Comparison of ENCODE assay signal across 8 mouse cellular contexts in genomic region chr11:77762783-77763672, GRCm38 (mm10). TPM values are rescaled to one million over a fixed set of nuclear protein-coding genes. Genes with fewer than 3 reads are reported as not detected.
DNase-seq lines count a peak whose midpoint lies in the region; ATAC-seq lines count a peak whose summit lies in the region.

Myo18a (plus strand) TSS chr11:77763246.

- no peaks in the 10 kb centered on the region for H3K9me3 ChIP-seq in embryonic facial prominence, embryonic 12.5 days
- no peaks in the 10 kb centered on the region for H3K9me3 ChIP-seq in limb, embryonic 11.5 days (ENCODE audit: control insufficient read depth, low read length)
- H3K9me3 ChIP-seq in midbrain, embryonic 12.5 days, result no peaks in the 10 kb centered on the region

- H3K27ac ChIP-seq in embryonic facial prominence, embryonic 12.5 days, result peak within 1 kb of the TSS; percentile 87
- 0 out of 2 replicates have a peak within 1 kb of the TSS, but pooled peaks have one; percentile 1 for H3K27ac ChIP-seq in limb, embryonic 11.5 days (replicated peaks; ENCODE audit: low read depth, low read length)
- peak within 1 kb of the TSS; percentile 97 for H3K27ac ChIP-seq in midbrain, embryonic 12.5 days (replicated peaks)

- peak within 1 kb of the TSS; percentile 93 for H3K4me3 ChIP-seq in embryonic facial prominence, embryonic 12.5 days
- peak within 1 kb of the TSS; percentile 92 for H3K4me3 ChIP-seq in limb, embryonic 11.5 days (ENCODE audit: low read depth, low read length)
- peak within 1 kb of the TSS; percentile 94 for H3K4me3 ChIP-seq in midbrain, embryonic 12.5 days

- no peaks in the 10 kb centered on the region for H3K36me3 ChIP-seq in embryonic facial prominence, embryonic 12.5 days
- H3K36me3 ChIP-seq in limb, embryonic 11.5 days (ENCODE audit: control insufficient read depth, insufficient read depth, low read length), result no peaks in the 10 kb centered on the region
- H3K36me3 ChIP-seq in midbrain, embryonic 12.5 days, result no peaks in the 10 kb centered on the region

- H3K4me2 ChIP-seq in embryonic facial prominence, embryonic 12.5 days (replicated peaks), result peak within 1 kb of the TSS; percentile 94
- H3K4me2 ChIP-seq in limb, embryonic 11.5 days (ENCODE audit: low read depth, severe bottlenecking), result peak within 1 kb of the TSS; percentile 75
- H3K4me2 ChIP-seq in midbrain, embryonic 12.5 days (replicated peaks), result peak within 1 kb of the TSS; percentile 96

- WGBS in embryonic facial prominence, embryonic 12.5 days, result 1% methylated on average over 64 of the region's 79 CpGs
- WGBS in limb, embryonic 11.5 days, result 2% methylated on average over 71 of the region's 79 CpGs
- 1% methylated on average over 73 of the region's 79 CpGs for WGBS in midbrain, embryonic 12.5 days

- peak; percentile 76 for ATAC-seq in embryonic facial prominence, embryonic 12.5 days (ENCODE audit: insufficient number of reproducible peaks, insufficient read depth, low FRiP score, low TSS enrichment)
- ATAC-seq in limb, embryonic 11.5 days (ENCODE audit: insufficient number of reproducible peaks, low FRiP score, low TSS enrichment, low read depth), result peak; percentile 65
- peak; percentile 84 for ATAC-seq in midbrain, embryonic 12.5 days (ENCODE audit: low FRiP score, low read depth)

- peaks cover 34% of the 10 kb centered on the region for H3K4me1 ChIP-seq in embryonic facial prominence, embryonic 12.5 days
- H3K4me1 ChIP-seq in limb, embryonic 11.5 days (ENCODE audit: control insufficient read depth, insufficient read depth, low read length), result peaks cover 23% of the 10 kb centered on the region
- peaks cover 45% of the 10 kb centered on the region for H3K4me1 ChIP-seq in midbrain, embryonic 12.5 days

- DNase-seq in adrenal gland, postnatal 14 days, result peak; percentile 94
- DNase-seq in heart, adult 11 months, result peak; percentile 98
- peak; percentile 65 for DNase-seq in kidney, adult 11 months
- peak; percentile 91 for DNase-seq in limb, embryonic 11.5 days (ENCODE audit: low spot score)
- DNase-seq in right cerebral cortex, postnatal 4 days, result peak; percentile 96
- peak; percentile 70 for DNase-seq in yolk sac, embryonic 10.5 days (ENCODE audit: low spot score)

- no peaks in the 10 kb centered on the region for H3K27me3 ChIP-seq in embryonic facial prominence, embryonic 12.5 days
- no peaks in the 10 kb centered on the region for H3K27me3 ChIP-seq in limb, embryonic 11.5 days (ENCODE audit: control insufficient read depth, insufficient read depth, low read length)
- peaks cover 10% of the 10 kb centered on the region for H3K27me3 ChIP-seq in midbrain, embryonic 12.5 days

- H3K9ac ChIP-seq in embryonic facial prominence, embryonic 12.5 days, result peak within 1 kb of the TSS; percentile 96
- H3K9ac ChIP-seq in limb, embryonic 11.5 days (ENCODE audit: low read length), result peak within 1 kb of the TSS; percentile 96
- H3K9ac ChIP-seq in midbrain, embryonic 12.5 days (replicated peaks), result peak within 1 kb of the TSS; percentile 97

RNA-seq across cellular contexts. Expression of gene Myo18a, which starts in this region (rescaled TPM):
- total RNA-seq in adrenal gland, postnatal 14 days (2021), result 57.6 and 62.5 TPM in 2 replicates
- 33.2 and 35.0 TPM in 2 replicates for polyA plus RNA-seq in embryonic facial prominence, embryonic 12.5 days (2016; fragmentation: Nextera tagmentation; extraction: Ambion mirVana)
- polyA plus RNA-seq in limb, embryonic 11.5 days (2014; fragmentation: Nextera tagmentation; extraction: Ambion mirVana), result 17.1 and 17.5 TPM in 2 replicates
- 61.0 and 61.7 TPM in 2 replicates for polyA plus RNA-seq in midbrain, embryonic 12.5 days (2016; fragmentation: Nextera tagmentation; extraction: Ambion mirVana)

Comparison
In these comparisons a context has a peak if more than half of its experiments do, and no peak if none do; other contexts are left out.
1. Peak in every context shown above with its lines: DNase-seq, ATAC-seq, H3K4me3 ChIP-seq and H3K27ac ChIP-seq.
2. H3K27ac ChIP-seq: peak in every context shown above with its lines; median percentile 97 in midbrain, embryonic 12.5 days; 87 in embryonic facial prominence, embryonic 12.5 days; 1 in limb, embryonic 11.5 days.